Mouse (Mus musculus) NIH3T3 (cell line): Measurements from ENCODE around the gene Nlrx1.
A peak's percentile ranks its signal among the peaks of the same experiment; 100 is the strongest.
"Not testable (repeated sequence)": the region's sequence is repeated elsewhere in the genome, so short reads cannot be mapped to it uniquely, and the experiment has no call there.

Experiments
- DNase-seq: peaks from one replicate; pipeline ENCODE4 v3.0.0-alpha.2; 2012; ENCODE audit warnings: low read depth

Gene Nlrx1

GRCm38 (mm10) chr9:44268432-44268831 is at the start of gene Nlrx1:
TSS of gene Nlrx1 (minus strand) at chr9:44268599.
- no peak for DNase-seq

- no peak for DNase-seq
These were observed 49.1 kb upstream of the Nlrx1 start for GRCm38 (mm10) chr9:44317452-44317851.

- no peak for DNase-seq
These were observed 46.5 kb upstream of the Nlrx1 start for GRCm38 (mm10) chr9:44314910-44315309.

GRCm38 (mm10) chr9:44314257-44314547 is 45.8 kb upstream of the Nlrx1 start:
- DNase-seq, result no peak

- no peak for DNase-seq
These were observed 45.3 kb upstream of the Nlrx1 start for GRCm38 (mm10) chr9:44313476-44314256.

GRCm38 (mm10) chr9:44311136-44312134 is 43.0 kb upstream of the Nlrx1 start:
- DNase-seq, result no peak

GRCm38 (mm10) chr9:44310750-44311135 is 42.3 kb upstream of the Nlrx1 start:
- no peak for DNase-seq

- DNase-seq, result no peak
These were observed 41.4 kb upstream of the Nlrx1 start for GRCm38 (mm10) chr9:44309756-44310155.

- DNase-seq, result no peak
These were observed 38.8 kb upstream of the Nlrx1 start for GRCm38 (mm10) chr9:44307248-44307647.

- no peak for DNase-seq
These were observed 38.1 kb upstream of the Nlrx1 start for GRCm38 (mm10) chr9:44306532-44306931.

- peak; percentile 98 for DNase-seq
These were observed 37.2 kb upstream of the Nlrx1 start, which contains the start of gene Hinfp for GRCm38 (mm10) chr9:44305466-44306079. TSS of gene Hinfp (minus strand) at chr9:44305671.

- not testable (repeated sequence) for DNase-seq
These were observed 31.6 kb upstream of the Nlrx1 start for GRCm38 (mm10) chr9:44300001-44300400.

GRCm38 (mm10) chr9:44292490-44292889 is 24.1 kb upstream of the Nlrx1 start:
- DNase-seq, result peak; percentile 53

- no peak for DNase-seq
These were observed 20.5 kb upstream of the Nlrx1 start for GRCm38 (mm10) chr9:44288959-44289291.

- DNase-seq, result no peak
These were observed 19.9 kb upstream of the Nlrx1 start, which contains the start of gene Abcg4 for GRCm38 (mm10) chr9:44288076-44288958. TSS of gene Abcg4 (minus strand) at chr9:44288615.

- DNase-seq, result no peak
These were observed 19.1 kb upstream of the Nlrx1 start for GRCm38 (mm10) chr9:44287401-44288075.

GRCm38 (mm10) chr9:44287003-44287400 is 18.6 kb upstream of the Nlrx1 start:
- DNase-seq, result no peak

GRCm38 (mm10) chr9:44286256-44286850 is 18.0 kb upstream of the Nlrx1 start:
- DNase-seq, result no peak

- no peak for DNase-seq
These were observed 14.8 kb upstream of the Nlrx1 start for GRCm38 (mm10) chr9:44283183-44283582.

GRCm38 (mm10) chr9:44269973-44270372 is 1.6 kb upstream of the Nlrx1 start:
- no peak for DNase-seq

GRCm38 (mm10) chr9:44269077-44269476 is 678 bp upstream of the Nlrx1 start:
- peak; percentile 22 for DNase-seq
